Mouse (Mus musculus): ENCODE data around the gene Myd88. TPM values are rescaled to one million over a fixed set of nuclear protein-coding genes. Genes with fewer than 3 reads are reported as not detected.

The Myd88 gene
- total RNA-seq, 2 experiments from 2014 or later: 5.1 to 6.0 TPM

DNA sequence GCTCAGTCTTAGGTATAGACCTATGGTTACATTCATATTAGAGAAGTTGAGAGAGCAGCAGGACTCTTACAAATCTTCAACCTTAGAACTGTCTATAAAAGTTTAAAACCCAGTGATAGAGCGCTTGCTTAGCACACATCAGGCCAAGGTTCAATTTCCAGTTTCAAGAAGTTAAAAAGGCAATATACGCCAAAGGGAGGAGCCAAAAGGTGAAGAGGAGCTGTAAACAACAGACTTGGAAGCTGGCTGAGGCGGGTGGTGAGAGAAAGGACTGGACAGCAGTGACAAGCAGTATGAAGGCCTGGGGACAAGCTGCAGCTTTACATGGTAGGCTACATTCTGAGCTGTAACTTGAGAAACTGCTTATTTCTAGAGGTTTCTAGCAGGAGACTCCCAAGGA, 42.6 kb downstream of the Myd88 start:
- no peak for DNase-seq (ENCODE audit: low spot score in 2 of 2)

- DNase-seq (ENCODE audit: low spot score in 2 of 2): no peak
These were observed 43.5 kb downstream of the Myd88 start for GRCm38 (mm10) chr9:119297696-119298095.

DNA sequence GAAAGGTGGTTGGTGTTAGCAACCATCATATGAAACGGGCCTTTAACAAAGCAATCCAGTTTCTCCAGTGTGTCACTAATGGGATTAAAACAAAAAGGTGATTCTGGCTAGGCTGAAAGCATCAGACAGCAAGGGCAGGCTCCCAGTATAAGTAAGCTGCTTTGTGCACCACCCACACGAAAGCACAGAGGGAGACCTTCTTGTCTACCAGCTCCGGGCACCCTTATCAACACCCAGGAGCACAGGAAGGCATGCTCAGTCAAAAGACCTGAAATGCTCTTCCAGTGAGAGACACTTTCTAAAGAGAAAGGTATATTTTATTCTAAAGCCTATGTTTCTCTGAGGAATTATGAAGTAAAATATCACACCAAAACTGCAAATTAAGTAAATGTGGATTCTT, 50.4 kb downstream of the Myd88 start:
- no peak for DNase-seq (ENCODE audit: low spot score in 2 of 2)

Other genes with a start within 250 kb of the Myd88 start
- 10 to 100 TPM; 11.4 to 11.9 TPM for gene Plcd1, start 247.9 kb downstream of the Myd88 start, total RNA-seq (2021)
- gene Dlec1, start 238.9 kb downstream of the Myd88 start, total RNA-seq (2021): 1 to 10 TPM; 1.3 to 3.8 TPM
- gene Acaa1b, start 184.3 kb downstream of the Myd88 start, total RNA-seq (2021): 1 to 10 TPM; 1.2 to 1.3 TPM
- gene Gm47289, start 182.2 kb downstream of the Myd88 start, total RNA-seq (2021): not detected
- gene Slc22a13, start 132.3 kb downstream of the Myd88 start, total RNA-seq (2021): under 1 TPM in 1 of 2 experiments, not detected in 1; 0.24 TPM
- gene Oxsr1, start 19.0 kb downstream of the Myd88 start, total RNA-seq (2021): 10 to 100 TPM; 32.0 to 33.2 TPM
- 10 to 100 TPM; 66.5 to 77.9 TPM for gene Acaa1a, start 1.7 kb downstream of the Myd88 start, total RNA-seq (2021)
- 1 to 10 TPM; 4.2 to 5.6 TPM for gene Xylb, start 16.0 kb upstream of the Myd88 start, total RNA-seq (2021)
- not detected for gene Slc22a14, start 24.1 kb upstream of the Myd88 start, total RNA-seq (2021)
- gene Acvr2b, start 60.7 kb upstream of the Myd88 start, total RNA-seq (2021): 10 to 100 TPM in 1 of 2 experiments, 1 to 10 TPM in 1; 9.4 to 14.4 TPM
- 10 to 100 TPM; 22.2 to 23.1 TPM for gene Exog, start 103.5 kb upstream of the Myd88 start, total RNA-seq (2021)
- gene Scn5a, start 237.6 kb upstream of the Myd88 start, total RNA-seq (2021): 1 to 10 TPM; 1.0 to 1.2 TPM

All from layer of hippocampus, postnatal 14 days (tissue).